Mouse (Mus musculus): ENCODE measurements around the gene Prkag3. TPM values are rescaled to one million over a fixed set of nuclear protein-coding genes. Genes with fewer than 3 reads are reported as not detected.

The Prkag3 gene
- polyA plus RNA-seq, 1 experiment from 2014 or later: 5.5 TPM

DNA sequence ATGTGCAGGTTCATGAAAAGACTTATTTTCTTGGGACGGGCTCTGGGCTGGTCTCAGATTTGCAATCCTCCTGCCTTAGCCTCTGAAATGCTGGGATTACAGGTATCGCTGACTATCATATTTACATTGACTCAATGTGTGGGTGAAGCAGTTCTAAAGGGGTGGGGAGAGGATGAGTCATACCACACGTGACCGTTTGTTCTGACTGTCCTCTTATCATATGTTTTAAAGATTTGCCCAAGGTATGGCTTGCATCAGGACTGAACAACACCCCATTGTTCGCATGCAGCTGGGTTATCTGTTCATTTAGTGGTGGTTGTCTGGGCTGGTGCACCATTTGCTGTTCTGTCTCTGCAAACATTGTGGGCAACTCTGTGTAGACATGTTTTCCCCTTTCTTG, 22.3 kb downstream of the Prkag3 start:
- Histone ChIP-seq H3K36me3 (ENCODE audit: control insufficient read depth, insufficient read depth, low read length) (no peaks in the 10 kb centered on the region), H3K4me1 (ENCODE audit: control insufficient read depth, insufficient read depth, low read length) (no peaks in the 10 kb centered on the region), H3K27me3 (ENCODE audit: control insufficient read depth, insufficient read depth, low read length) (no peaks in the 10 kb centered on the region), H3K4me3 (ENCODE audit: low read depth, low read length) (no peak overlapping the region), H3K4me2 (no peak overlapping the region), H3K9ac (ENCODE audit: low read depth, low read length) (no peak overlapping the region), H3K27ac (ENCODE audit: low read depth, low read length) (no peak overlapping the region), H3K9me3 (replicated peaks; ENCODE audit: control insufficient read depth, low read length) (0 out of 2 replicates have a peak, but pooled peaks cover 3% of the 10 kb centered on the region)
- 60% methylated on average over 5 of the region's 5 CpGs for WGBS (ENCODE audit: insufficient replicate concordance)
- ATAC-seq (replicated peaks; ENCODE audit: insufficient number of reproducible peaks, low FRiP score, low TSS enrichment): no peak

DNA sequence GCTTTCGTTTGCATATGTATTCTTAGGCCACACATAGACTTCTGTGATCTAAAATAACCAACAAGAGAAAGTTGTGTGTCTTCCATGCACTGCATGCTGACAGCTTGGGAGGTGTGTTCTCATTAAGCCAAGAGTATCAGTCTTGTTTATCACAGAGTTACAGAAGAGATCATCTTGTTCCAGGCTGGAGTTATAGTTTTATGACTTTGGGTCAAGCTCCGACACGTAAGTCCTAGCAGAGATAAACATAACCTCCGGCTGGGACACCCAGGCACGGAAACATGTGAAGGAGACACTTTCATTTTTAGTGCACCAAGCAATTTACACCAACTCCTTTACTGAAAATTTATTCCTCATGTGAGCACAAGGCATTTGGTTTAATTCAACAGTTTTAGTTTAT, 22.9 kb downstream of the Prkag3 start:
- H3K9me3 ChIP-seq (replicated peaks; ENCODE audit: control insufficient read depth, low read length): 0 out of 2 replicates have a peak, but pooled peaks cover 3% of the 10 kb centered on the region
- H3K27ac ChIP-seq (ENCODE audit: low read depth, low read length): no peak overlapping the region
- H3K4me1 ChIP-seq (ENCODE audit: control insufficient read depth, insufficient read depth, low read length): no peaks in the 10 kb centered on the region
- WGBS (ENCODE audit: insufficient replicate concordance): 68% methylated on average over 5 of the region's 5 CpGs
- H3K27me3 ChIP-seq (ENCODE audit: control insufficient read depth, insufficient read depth, low read length): no peaks in the 10 kb centered on the region
- no peak overlapping the region for H3K9ac ChIP-seq (ENCODE audit: low read depth, low read length)
- H3K4me3 ChIP-seq (ENCODE audit: low read depth, low read length): no peak overlapping the region
- no peak overlapping the region for H3K4me2 ChIP-seq
- H3K36me3 ChIP-seq (ENCODE audit: control insufficient read depth, insufficient read depth, low read length): no peaks in the 10 kb centered on the region
- ATAC-seq (replicated peaks; ENCODE audit: insufficient number of reproducible peaks, low FRiP score, low TSS enrichment): no peak

DNA sequence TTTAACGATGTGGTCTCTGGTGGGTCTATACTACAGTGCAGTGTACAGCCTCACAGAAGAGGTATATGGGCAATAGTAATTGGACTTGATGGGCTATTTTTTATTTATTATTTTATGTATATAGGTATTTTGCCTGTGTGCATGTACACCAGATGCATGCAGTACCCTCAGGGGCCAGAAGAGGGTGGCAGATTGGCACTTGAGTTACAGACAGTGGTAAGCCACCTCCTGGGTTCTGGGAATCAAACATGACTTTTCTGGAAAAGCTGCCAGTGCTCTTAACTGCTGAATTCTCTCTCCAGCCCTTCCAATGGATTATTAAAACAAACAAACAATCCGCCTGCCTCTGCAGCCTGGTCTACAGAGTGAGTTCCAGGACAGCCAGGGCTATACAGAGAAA, 25.3 kb downstream of the Prkag3 start:
- Histone ChIP-seq H3K4me1 (ENCODE audit: control insufficient read depth, insufficient read depth, low read length) (no peaks in the 10 kb centered on the region), H3K27ac (ENCODE audit: low read depth, low read length) (no peak overlapping the region), H3K9me3 (replicated peaks; ENCODE audit: control insufficient read depth, low read length) (0 out of 2 replicates have a peak, but pooled peaks cover 3% of the 10 kb centered on the region), H3K9ac (ENCODE audit: low read depth, low read length) (no peak overlapping the region), H3K4me3 (ENCODE audit: low read depth, low read length) (no peak overlapping the region), H3K27me3 (ENCODE audit: control insufficient read depth, insufficient read depth, low read length) (no peaks in the 10 kb centered on the region), H3K36me3 (ENCODE audit: control insufficient read depth, insufficient read depth, low read length) (no peaks in the 10 kb centered on the region), H3K4me2 (no peak overlapping the region)
- ATAC-seq (replicated peaks; ENCODE audit: insufficient number of reproducible peaks, low FRiP score, low TSS enrichment): no peak
- WGBS (ENCODE audit: insufficient replicate concordance): 70% methylated on average over 2 of the region's 2 CpGs

DNA sequence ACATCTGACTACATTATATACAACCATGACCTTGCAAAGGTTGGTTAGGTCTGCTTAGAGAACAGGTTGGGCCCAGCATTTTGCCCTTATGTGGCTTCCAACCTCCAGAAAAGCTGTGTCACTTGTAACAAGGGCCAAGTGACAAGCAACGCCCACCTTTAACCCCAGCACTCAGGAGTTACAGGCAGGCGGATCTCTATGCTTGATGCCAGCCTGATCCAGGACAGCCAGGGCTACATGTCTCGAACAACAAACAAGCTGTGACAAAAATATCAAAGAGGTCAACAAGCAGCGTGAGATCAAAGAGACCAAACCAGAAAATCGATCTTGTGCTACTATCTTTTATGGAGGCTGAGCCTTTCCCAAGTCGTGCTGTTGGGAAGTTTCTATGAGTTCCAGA, 27.4 kb downstream of the Prkag3 start:
- no peak for ATAC-seq (replicated peaks; ENCODE audit: insufficient number of reproducible peaks, low FRiP score, low TSS enrichment)
- 75% methylated on average over 6 of the region's 6 CpGs for WGBS (ENCODE audit: insufficient replicate concordance)

DNA sequence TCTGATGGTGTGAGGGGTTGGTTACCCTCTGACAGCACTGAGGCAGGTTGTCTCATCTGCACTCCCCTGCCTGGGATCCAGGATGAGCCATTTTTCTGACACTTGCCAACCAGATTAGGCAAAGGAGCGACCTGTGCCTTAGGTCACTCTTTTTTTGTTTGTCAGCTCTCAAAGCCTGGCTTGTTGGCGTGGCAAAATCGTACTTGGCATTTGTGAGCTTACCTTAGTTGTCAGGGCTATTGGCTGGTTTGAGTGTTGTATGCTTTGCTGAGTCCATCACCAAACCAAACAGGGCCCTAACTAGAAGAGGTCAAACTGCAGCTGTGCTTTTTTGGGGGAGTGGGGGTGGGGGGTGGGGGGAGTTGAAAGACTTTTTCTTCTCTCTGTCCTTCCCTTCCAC, 29.7 kb downstream of the Prkag3 start:
- no peak for ATAC-seq (replicated peaks; ENCODE audit: insufficient number of reproducible peaks, low FRiP score, low TSS enrichment)
- no peak overlapping the region for H3K27ac ChIP-seq (ENCODE audit: low read depth, low read length)
- H3K4me2 ChIP-seq: no peak overlapping the region
- no peaks in the 10 kb centered on the region for H3K27me3 ChIP-seq (ENCODE audit: control insufficient read depth, insufficient read depth, low read length)
- H3K9me3 ChIP-seq (replicated peaks; ENCODE audit: control insufficient read depth, low read length): 0 out of 2 replicates have a peak, but pooled peaks cover 3% of the 10 kb centered on the region
- H3K4me1 ChIP-seq (ENCODE audit: control insufficient read depth, insufficient read depth, low read length): 0 out of 2 replicates have a peak, but pooled peaks cover 3% of the 10 kb centered on the region
- no peaks in the 10 kb centered on the region for H3K36me3 ChIP-seq (ENCODE audit: control insufficient read depth, insufficient read depth, low read length)
- WGBS (ENCODE audit: insufficient replicate concordance): 77% methylated on average over 3 of the region's 3 CpGs
- H3K4me3 ChIP-seq (ENCODE audit: low read depth, low read length): no peak overlapping the region
- H3K9ac ChIP-seq (ENCODE audit: low read depth, low read length): no peak overlapping the region

More for the DNA sequence above, 27.4 kb downstream of the Prkag3 start:
- Histone ChIP-seq H3K36me3 (ENCODE audit: control insufficient read depth, insufficient read depth, low read length) (no peaks in the 10 kb centered on the region), H3K9me3 (replicated peaks; ENCODE audit: control insufficient read depth, low read length) (0 out of 2 replicates have a peak, but pooled peaks cover 3% of the 10 kb centered on the region), H3K9ac (ENCODE audit: low read depth, low read length) (no peak overlapping the region), H3K4me1 (ENCODE audit: control insufficient read depth, insufficient read depth, low read length) (no peaks in the 10 kb centered on the region), H3K4me3 (ENCODE audit: low read depth, low read length) (no peak overlapping the region), H3K27ac (ENCODE audit: low read depth, low read length) (no peak overlapping the region), H3K4me2 (no peak overlapping the region), H3K27me3 (ENCODE audit: control insufficient read depth, insufficient read depth, low read length) (no peaks in the 10 kb centered on the region)

DNA sequence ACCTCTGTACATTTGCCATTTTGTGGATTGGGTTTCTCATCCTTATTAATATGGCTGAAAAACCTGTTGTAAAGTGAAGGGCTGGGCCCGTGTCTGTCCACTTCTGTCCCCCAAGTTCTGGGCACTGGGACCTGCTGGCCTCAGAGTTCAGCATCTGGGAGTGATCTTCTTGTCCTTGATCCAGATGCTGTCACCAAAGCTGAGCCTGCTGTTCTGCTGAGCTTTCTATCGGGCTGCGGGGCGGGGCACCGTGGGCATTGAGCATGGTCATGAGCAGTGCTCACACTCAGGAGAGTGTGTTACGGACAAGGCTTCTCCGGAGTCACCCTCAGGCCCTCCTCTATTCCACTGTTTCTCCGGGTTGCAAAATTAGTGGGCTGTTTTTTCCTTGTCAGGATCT, 30.9 kb downstream of the Prkag3 start:
- H3K4me3 ChIP-seq (ENCODE audit: low read depth, low read length): no peak overlapping the region
- H3K27me3 ChIP-seq (ENCODE audit: control insufficient read depth, insufficient read depth, low read length): no peaks in the 10 kb centered on the region
- no peak overlapping the region for H3K27ac ChIP-seq (ENCODE audit: low read depth, low read length)
- no peak for ATAC-seq (replicated peaks; ENCODE audit: insufficient number of reproducible peaks, low FRiP score, low TSS enrichment)
- no peaks in the 10 kb centered on the region for H3K9me3 ChIP-seq (replicated peaks; ENCODE audit: control insufficient read depth, low read length)
- H3K4me2 ChIP-seq: no peak overlapping the region
- no peaks in the 10 kb centered on the region for H3K36me3 ChIP-seq (ENCODE audit: control insufficient read depth, insufficient read depth, low read length)
- H3K9ac ChIP-seq (ENCODE audit: low read depth, low read length): no peak overlapping the region
- peaks cover 3% of the 10 kb centered on the region; the same call in 1 of the 2 replicates for H3K4me1 ChIP-seq (ENCODE audit: control insufficient read depth, insufficient read depth, low read length)
- WGBS (ENCODE audit: insufficient replicate concordance): 81% methylated on average over 8 of the region's 8 CpGs

DNA sequence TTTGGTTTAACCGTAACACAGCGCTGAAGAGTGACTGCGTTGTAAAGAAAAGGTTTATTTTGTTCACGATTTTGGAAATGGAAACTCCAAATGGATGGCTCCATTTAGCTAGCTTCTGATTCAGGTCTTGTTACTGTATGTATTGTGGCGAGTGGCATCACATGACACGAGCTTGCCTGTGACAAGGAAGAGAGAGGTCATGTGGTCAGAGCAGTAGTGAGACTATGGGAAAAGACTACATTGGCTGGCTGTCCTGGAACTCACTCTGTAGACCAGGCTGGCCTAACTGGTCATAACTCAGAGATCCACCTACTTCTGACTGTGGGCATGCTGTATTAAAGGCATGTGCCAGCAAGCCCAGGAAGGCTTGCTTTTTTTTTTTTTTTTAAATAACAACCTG, 33.1 kb downstream of the Prkag3 start:
- H3K36me3 ChIP-seq (ENCODE audit: control insufficient read depth, insufficient read depth, low read length): no peaks in the 10 kb centered on the region
- ATAC-seq (replicated peaks; ENCODE audit: insufficient number of reproducible peaks, low FRiP score, low TSS enrichment): no peak
- no peak overlapping the region for H3K4me3 ChIP-seq (ENCODE audit: low read depth, low read length)
- peaks cover 10% of the 10 kb centered on the region for H3K4me1 ChIP-seq (ENCODE audit: control insufficient read depth, insufficient read depth, low read length)
- no peak overlapping the region for H3K9ac ChIP-seq (ENCODE audit: low read depth, low read length)
- no peak overlapping the region for H3K4me2 ChIP-seq
- H3K9me3 ChIP-seq (replicated peaks; ENCODE audit: control insufficient read depth, low read length): no peaks in the 10 kb centered on the region
- no peak overlapping the region for H3K27ac ChIP-seq (ENCODE audit: low read depth, low read length)
- 83% methylated on average over 6 of the region's 6 CpGs for WGBS (ENCODE audit: insufficient replicate concordance)
- H3K27me3 ChIP-seq (ENCODE audit: control insufficient read depth, insufficient read depth, low read length): no peaks in the 10 kb centered on the region

DNA sequence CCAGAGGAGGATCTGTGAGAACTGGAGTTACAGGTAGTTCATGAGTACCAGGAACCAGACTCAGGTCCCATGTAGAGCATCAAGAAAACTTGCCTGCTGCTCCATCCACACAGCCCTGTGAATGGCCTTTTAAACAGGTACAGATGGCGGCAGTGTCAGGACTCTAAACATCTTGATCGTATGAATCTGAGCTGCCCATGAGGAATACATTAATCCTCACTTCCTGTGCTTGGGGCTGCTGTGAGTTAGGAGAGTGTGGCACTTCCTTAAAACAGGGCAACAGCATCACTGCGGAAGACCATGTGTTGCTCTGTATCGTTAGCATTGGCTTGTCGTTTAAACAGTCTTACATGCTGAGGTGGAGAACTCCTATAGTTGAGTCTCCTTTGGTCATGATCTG, 33.6 kb downstream of the Prkag3 start:
- H3K27ac ChIP-seq (ENCODE audit: low read depth, low read length): no peak overlapping the region
- H3K4me2 ChIP-seq: no peak overlapping the region
- peaks cover 10% of the 10 kb centered on the region for H3K4me1 ChIP-seq (ENCODE audit: control insufficient read depth, insufficient read depth, low read length)
- no peak for ATAC-seq (replicated peaks; ENCODE audit: insufficient number of reproducible peaks, low FRiP score, low TSS enrichment)
- H3K9ac ChIP-seq (ENCODE audit: low read depth, low read length): no peak overlapping the region
- no peaks in the 10 kb centered on the region for H3K27me3 ChIP-seq (ENCODE audit: control insufficient read depth, insufficient read depth, low read length)
- no peak overlapping the region for H3K4me3 ChIP-seq (ENCODE audit: low read depth, low read length)
- H3K36me3 ChIP-seq (ENCODE audit: control insufficient read depth, insufficient read depth, low read length): no peaks in the 10 kb centered on the region
- H3K9me3 ChIP-seq (replicated peaks; ENCODE audit: control insufficient read depth, low read length): no peaks in the 10 kb centered on the region
- 67% methylated on average over 5 of the region's 5 CpGs for WGBS (ENCODE audit: insufficient replicate concordance)

DNA sequence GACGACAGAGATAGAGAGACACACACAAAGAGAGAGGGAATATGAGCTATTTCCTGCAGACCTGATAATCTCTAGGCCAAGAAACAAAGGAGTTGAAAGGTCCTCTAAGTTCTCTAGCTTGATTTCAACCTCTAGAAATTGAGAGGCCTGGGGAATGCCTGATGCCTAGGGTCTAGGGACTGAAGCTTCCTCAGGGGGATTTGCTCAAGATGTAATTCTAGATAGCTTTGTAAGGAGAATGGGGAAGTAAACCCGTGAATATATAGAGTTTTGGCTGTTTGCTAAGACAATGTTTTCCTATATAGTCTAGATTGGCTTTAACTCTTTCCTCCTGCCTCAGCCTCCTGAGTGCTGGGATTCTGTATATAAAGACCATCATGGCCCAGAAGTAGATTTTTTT, 34.1 kb downstream of the Prkag3 start:
- H3K4me1 ChIP-seq (ENCODE audit: control insufficient read depth, insufficient read depth, low read length): peaks cover 10% of the 10 kb centered on the region
- ATAC-seq (replicated peaks; ENCODE audit: insufficient number of reproducible peaks, low FRiP score, low TSS enrichment): no peak
- H3K9ac ChIP-seq (ENCODE audit: low read depth, low read length): no peak overlapping the region
- H3K4me2 ChIP-seq: no peak overlapping the region
- no peak overlapping the region for H3K27ac ChIP-seq (ENCODE audit: low read depth, low read length)
- H3K27me3 ChIP-seq (ENCODE audit: control insufficient read depth, insufficient read depth, low read length): no peaks in the 10 kb centered on the region
- H3K4me3 ChIP-seq (ENCODE audit: low read depth, low read length): no peak overlapping the region
- no peaks in the 10 kb centered on the region for H3K36me3 ChIP-seq (ENCODE audit: control insufficient read depth, insufficient read depth, low read length)
- 34% methylated on average over 2 of the region's 2 CpGs for WGBS (ENCODE audit: insufficient replicate concordance)
- no peaks in the 10 kb centered on the region for H3K9me3 ChIP-seq (replicated peaks; ENCODE audit: control insufficient read depth, low read length)
